Mouse (Mus musculus): ENCODE measurements around the gene Ankrd49. TPM values are rescaled to one million over a fixed set of nuclear protein-coding genes. Genes with fewer than 3 reads are reported as not detected.

Ankrd49 gene
- polyA plus RNA-seq (2014; fragmentation: Illumina TruSeq; extraction: RNeasy Lipid Tissue Mini Kit (QIAGEN cat#74804); ENCODE audit: low read depth, low replicate concordance): 44.9 TPM

DNA sequence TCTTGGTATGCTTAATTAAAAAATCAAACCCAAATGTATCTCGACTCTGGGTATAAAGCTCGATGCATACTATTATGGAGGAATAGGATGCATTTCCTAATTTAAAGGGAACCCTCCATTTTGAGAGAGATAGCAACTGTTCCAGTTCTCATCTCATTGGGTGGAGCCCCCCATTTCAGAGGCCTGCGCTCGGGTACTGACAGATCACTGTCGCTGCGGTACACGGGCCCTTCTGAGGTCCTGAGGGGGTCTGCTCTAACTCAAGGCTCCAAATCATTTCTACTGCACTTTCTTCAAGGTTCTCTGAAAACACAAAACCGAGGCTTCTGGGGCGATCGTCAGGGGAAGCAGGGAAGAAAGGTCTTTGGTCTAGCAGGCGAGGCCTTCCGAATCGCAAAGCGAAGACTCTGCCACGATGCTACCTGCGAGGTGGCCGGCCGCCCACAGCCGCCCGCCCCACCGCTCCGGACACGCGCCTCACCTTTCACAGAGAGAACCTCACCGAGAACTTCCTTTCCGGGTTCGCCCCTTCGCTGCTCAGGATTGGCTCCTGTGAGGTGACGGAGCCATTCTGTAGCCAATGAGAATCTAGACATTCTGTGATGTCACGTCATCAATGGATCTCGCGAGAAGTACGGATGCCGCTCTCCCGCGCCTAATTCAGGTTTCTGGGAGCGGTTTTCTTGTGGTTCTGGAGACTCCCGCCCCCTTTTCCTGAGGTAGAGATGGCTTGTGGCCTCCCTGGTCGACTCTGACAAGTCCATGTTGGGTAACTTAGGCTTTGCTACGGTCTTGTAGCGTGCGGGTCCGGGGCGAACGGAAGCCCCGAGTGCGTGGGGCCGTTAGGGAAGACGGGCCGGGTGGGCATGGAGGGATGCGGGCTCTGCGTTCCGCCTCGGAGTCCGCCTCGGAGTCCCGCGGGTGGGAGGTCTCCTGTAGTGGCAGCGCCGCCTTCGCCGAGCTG is at the start of gene Ankrd49, which contains the start of gene Mre11a:
Gene Ankrd49, minus strand, starts transcription at position 818 of the 964 bp plus-strand sequence.
Gene Mre11a, plus strand, starts transcription at position 616 of the 964 bp plus-strand sequence.

GRCm38 (mm10) chr9:14770803-14771471 is 13.7 kb downstream of the Ankrd49 start, which contains the start of gene 1700012B09Rik:
Gene 1700012B09Rik (minus strand): TSS chr9:14771030.

DNA sequence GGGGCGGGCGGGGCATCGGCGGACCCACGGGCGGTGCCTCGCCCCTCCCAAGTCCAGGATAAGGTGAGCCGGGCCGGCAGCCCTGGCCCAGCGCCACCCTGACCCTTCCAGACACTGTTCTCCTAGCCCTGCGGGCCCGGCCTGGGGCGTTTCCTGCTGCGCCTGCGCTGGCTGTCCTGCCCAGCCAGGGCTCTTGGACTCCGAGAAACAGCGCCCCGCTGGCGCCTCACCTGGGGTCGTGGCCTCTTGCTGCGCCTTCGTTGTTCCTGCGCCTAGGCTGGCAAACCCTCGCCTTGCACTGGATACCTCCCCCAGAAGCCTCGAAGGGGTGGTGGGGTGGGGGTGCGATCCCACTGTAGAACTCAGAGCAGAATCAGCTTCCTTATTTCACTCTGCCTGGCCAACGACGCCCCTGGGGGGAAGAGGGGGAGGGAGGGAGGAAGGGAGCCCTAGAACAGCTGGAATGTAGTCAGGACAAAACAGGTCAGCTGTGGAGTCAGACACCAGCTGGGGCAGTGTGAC is 32.6 kb downstream of the Ankrd49 start, which contains the start of gene Fut4:
Gene Fut4, minus strand, starts transcription at position 393 of the 522 bp plus-strand sequence.

GRCm38 (mm10) chr9:14740151-14740924 is 44.3 kb downstream of the Ankrd49 start, which contains the start of gene Piwil4:
Gene Piwil4 (minus strand): TSS chr9:14740733.

Other genes with a start within 250 kb of the Ankrd49 start
- gene Amotl1, start 139.8 kb downstream of the Ankrd49 start, polyA plus RNA-seq (2014; fragmentation: Illumina TruSeq; extraction: RNeasy Lipid Tissue Mini Kit (QIAGEN cat#74804); ENCODE audit: low read depth, low replicate concordance): 14.9 TPM
- not detected for gene Piwil4, start 44.1 kb downstream of the Ankrd49 start, polyA plus RNA-seq (2014; fragmentation: Illumina TruSeq; extraction: RNeasy Lipid Tissue Mini Kit (QIAGEN cat#74804); ENCODE audit: low read depth, low replicate concordance)
- 2.2 TPM for gene Fut4, start 32.5 kb downstream of the Ankrd49 start, polyA plus RNA-seq (2014; fragmentation: Illumina TruSeq; extraction: RNeasy Lipid Tissue Mini Kit (QIAGEN cat#74804); ENCODE audit: low read depth, low replicate concordance)
- not detected for gene 1700012B09Rik, start 13.8 kb downstream of the Ankrd49 start, polyA plus RNA-seq (2014; fragmentation: Illumina TruSeq; extraction: RNeasy Lipid Tissue Mini Kit (QIAGEN cat#74804); ENCODE audit: low read depth, low replicate concordance)
- 56.2 TPM for gene Mre11a, start 202 bp downstream of the Ankrd49 start, polyA plus RNA-seq (2014; fragmentation: Illumina TruSeq; extraction: RNeasy Lipid Tissue Mini Kit (QIAGEN cat#74804); ENCODE audit: low read depth, low replicate concordance)
- not detected for gene Gpr83, start 75.4 kb upstream of the Ankrd49 start, polyA plus RNA-seq (2014; fragmentation: Illumina TruSeq; extraction: RNeasy Lipid Tissue Mini Kit (QIAGEN cat#74804); ENCODE audit: low read depth, low replicate concordance)
- gene Izumo1r, start 119.1 kb upstream of the Ankrd49 start, polyA plus RNA-seq (2014; fragmentation: Illumina TruSeq; extraction: RNeasy Lipid Tissue Mini Kit (QIAGEN cat#74804); ENCODE audit: low read depth, low replicate concordance): not detected